Mouse (Mus musculus) right cerebral cortex, postnatal 10 days (tissue): ENCODE measurements at regions not wholly inside any gene's neighbourhood (a gene's known extent, or its start where the extent isn't known, plus 50 kb on each side); places are given as distances from the start of the nearest gene placed in this dataset.

Experiments
- DNase-seq, 2 experiments: peaks; one replicate each; pipeline ENCODE4 v3.0.0; 2021; ENCODE audit warnings: low spot score in 2 of 2

DNA sequence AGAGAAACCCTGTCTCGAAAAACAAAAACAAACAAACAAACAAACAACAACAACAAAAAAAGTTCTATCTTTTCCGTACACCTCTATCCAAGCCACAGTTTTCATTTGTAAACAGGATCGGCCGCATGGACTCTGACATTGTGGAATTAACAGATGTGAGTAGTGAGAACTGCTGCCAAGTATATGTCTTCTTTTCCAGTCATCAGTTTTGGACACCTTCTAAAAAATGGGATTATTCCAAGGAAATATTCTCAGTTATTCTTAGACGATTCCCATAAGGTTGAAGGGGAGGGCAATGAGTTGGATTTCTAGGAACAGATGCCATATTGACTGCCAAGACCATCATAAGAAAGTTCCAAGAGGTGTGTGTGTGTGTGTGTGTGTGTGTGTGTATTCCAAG lies 891.2 kb upstream of the Lrrc6 start:
- DNase-seq = no peak

DNA sequence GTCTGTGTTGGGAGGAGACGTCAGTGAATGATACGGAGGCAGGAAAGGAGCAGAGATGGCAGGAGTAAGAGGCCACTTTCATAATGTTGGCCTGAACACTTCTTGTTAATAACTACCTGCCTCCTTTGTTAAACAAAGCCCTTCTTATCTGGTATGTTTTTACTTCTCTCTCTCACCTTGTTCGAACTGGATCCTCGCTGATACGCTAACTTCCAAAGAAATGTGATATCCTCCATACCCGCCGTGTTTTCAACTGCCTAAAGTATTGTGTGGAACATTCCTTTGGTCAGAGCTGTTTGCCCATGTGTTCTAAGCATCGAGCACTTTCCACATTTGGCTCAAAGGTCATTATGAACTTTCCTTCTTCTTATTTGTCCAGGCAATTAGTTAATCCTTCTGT lies 887.8 kb upstream of the Lrrc6 start:
- DNase-seq = no peak

GRCm38 (mm10) chr15:67386896-67387295 lies 886.2 kb upstream of the Lrrc6 start:
- no peak for DNase-seq

- DNase-seq = no peak
Measured at GRCm38 (mm10) chr15:67373599-67373998, 872.9 kb upstream of the Lrrc6 start.

DNA sequence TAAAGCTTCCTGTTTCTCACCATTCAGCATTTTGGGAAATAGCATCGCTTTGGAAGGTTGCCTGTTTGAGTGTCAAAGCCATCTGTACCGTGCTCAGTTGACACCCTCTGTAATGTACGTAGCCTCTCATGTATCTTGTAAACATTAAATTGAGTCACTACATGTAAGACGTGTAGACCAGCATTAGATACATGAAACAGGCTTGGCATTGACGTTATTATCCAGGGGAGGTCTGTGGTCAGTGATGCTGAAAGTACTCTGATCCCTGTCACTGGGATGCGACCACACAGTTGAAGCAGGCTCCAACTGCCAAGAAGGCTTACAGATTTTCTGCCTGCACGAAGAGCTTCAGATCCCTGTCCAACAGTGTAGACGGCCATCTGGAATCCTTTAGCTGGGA lies 872.3 kb upstream of the Lrrc6 start:
- DNase-seq = no peak

- peak in 1 of 2 experiments; percentile 24 for DNase-seq
Measured at GRCm38 (mm10) chr15:67364099-67364756, 863.5 kb upstream of the Lrrc6 start.

DNA sequence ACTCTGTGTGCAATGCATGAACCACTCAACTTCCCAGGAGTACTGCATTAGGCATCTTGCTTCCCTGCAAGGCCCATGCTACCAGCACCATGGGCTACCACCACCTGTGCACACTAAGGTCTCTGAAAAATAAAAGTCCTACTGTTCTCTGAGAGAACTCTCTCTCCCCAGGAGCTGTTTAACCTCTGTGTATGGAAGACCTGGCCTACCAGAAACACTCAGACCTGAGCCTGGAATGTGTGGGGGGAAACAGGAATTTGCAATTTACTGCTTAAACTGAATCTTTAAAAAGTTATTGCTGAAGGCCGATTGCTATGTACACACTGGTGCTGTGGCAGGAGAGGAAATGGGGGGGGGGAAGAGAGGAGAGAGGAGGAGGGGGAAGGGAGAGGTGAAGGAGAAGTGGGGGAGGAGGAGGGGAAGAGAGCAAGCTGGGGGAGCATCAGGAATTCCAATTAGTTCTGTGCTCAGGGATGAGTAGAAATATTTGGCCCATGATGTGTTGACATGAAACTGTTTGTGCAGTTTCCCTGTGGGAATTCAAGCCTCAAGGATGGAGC lies 860.4 kb upstream of the Lrrc6 start:
- no peak for DNase-seq

DNA sequence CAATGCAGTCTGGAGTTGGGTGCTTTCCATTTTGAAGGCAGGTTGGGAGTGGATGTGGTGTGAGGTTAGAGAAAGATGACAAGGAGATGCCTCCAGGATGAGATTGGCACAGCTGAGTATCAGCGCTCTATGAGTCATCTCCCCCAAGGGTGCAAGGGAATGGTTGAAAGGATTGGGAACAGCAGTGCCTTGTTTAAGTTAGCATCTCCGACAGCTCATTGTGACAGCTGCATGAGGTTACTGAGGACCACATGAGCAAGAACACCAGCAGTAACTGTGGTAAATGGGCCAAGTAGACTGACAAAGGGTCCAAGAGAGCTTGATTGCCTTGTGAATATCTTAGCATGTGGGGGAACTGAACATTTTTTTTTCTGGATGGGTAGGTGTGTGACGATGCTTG lies 857.2 kb upstream of the Lrrc6 start:
- DNase-seq = no peak

- DNase-seq = no peak
Measured at GRCm38 (mm10) chr15:67355334-67355733, 854.6 kb upstream of the Lrrc6 start.

GRCm38 (mm10) chr15:67354598-67355159 lies 854.0 kb upstream of the Lrrc6 start:
- DNase-seq = no peak

DNA sequence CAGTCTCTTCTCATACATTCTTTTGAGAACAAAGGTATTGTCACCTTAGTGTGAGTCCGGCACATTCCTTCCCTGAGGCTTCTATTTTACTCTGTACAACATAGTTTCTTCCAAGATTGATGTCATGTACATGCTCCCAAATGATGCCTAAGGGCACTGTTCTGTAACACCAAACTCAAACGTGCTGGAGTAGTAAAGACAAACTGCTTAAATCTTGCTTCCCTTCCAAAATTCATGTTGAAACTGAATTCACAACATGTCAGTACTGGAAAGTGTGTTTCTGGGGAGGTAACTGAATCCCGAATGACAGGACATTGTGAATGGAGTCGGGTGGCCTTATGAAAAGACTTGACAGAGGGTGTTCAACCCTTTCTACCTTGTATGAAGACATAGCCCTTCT lies 848.8 kb upstream of the Lrrc6 start:
- no peak for DNase-seq

- no peak for DNase-seq
Measured at GRCm38 (mm10) chr15:67345179-67346148, 844.8 kb upstream of the Lrrc6 start.

- DNase-seq = no peak
Measured at GRCm38 (mm10) chr15:67342050-67342449, 841.3 kb upstream of the Lrrc6 start.

DNA sequence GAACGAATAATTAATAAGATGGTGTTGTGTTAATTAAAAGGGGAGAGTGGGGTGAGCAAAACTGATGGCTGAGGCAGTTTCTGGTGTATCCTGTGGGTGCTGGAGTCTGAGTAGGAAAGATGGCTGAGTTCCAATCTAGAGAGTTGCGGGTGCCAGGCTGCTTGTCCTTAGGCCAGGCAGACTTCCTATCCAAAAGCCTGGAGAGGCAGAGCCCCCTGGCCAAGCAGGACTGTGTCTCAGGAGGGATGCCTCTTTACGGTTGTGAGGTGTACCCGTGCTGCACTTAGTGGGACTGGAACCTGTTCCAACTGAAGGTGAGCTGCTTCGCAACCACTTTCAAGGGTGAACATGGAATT lies 836.3 kb upstream of the Lrrc6 start:
- no peak for DNase-seq

GRCm38 (mm10) chr15:67336294-67337039 lies 835.8 kb upstream of the Lrrc6 start:
- DNase-seq = no peak

DNA sequence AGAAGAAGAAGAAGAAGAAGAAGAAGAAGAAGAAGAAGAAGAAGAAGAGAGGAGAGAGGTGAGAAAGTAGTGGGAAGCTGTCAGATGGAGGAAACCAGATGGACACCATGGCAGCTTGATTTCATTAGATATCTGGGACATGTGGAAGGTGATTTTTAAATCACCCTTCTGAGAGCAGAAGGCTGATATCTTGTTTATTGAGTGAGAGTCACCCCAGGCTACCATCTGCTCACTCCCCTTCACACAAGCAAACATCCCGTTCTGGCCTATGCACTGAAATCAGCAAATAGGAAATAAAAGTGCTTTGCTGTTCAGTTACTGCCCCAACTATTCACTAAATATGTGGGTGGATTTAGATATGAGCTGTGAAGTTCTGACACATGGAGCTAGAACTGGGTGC lies 831.8 kb upstream of the Lrrc6 start:
- no peak for DNase-seq

DNA sequence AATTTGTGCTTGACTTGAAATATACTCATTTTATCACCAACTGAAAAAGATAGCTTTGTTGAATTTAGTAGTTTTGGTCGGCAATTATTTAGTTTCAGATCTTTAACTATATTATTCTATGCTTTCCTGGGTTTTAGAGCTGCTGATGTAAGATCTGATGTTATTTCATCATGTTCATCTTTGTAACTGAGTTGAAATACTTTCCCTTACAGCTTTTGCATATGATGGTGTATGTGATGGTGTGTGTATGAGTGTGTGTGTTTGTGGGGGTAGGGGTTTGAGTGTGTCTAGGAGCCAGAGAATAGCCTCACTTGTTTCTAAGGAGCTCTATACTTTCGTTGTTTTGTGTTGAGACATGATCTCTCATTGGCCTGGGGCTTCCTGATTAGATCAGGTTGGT lies 819.6 kb upstream of the Lrrc6 start:
- no peak for DNase-seq

DNA sequence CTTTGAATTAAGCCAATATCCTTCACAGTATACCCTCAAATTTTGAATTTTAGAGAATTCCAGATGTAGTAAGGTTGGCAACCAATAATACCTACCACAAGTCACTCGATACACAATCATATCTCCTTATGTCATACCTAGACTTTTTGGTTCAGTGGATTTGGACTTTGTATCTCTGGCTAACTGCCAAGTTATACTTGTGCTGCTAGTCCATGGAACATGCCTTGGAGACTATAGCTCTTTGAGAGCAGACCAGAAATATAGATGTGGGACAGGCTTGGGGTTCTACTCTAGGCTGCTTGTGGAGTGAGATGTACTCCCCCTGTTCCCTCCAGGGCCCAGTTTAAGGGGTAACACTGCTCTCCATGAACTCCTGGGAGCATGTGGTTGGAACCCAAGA lies 814.5 kb upstream of the Lrrc6 start:
- no peak for DNase-seq

GRCm38 (mm10) chr15:67313648-67314047 lies 812.9 kb upstream of the Lrrc6 start:
- no peak for DNase-seq

DNA sequence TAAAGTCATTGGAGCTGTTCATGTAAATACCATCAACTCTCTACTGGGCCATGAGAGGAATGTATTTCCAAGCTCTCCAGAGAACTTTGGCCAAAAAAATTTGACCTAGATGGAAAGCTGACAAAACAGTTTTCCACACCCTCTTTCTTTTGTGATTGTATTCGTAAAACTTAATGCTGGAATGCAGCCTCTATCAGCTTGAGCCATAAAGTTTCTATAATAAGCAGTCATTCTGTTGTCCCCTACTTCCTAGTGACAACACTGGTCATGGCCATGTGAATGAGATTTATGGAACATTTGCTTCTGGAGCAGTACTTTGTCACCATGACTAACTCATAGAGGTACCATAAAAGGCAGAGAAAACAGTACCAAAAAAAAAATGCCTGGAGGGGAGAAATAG lies 805.0 kb upstream of the Lrrc6 start:
- no peak for DNase-seq

DNA sequence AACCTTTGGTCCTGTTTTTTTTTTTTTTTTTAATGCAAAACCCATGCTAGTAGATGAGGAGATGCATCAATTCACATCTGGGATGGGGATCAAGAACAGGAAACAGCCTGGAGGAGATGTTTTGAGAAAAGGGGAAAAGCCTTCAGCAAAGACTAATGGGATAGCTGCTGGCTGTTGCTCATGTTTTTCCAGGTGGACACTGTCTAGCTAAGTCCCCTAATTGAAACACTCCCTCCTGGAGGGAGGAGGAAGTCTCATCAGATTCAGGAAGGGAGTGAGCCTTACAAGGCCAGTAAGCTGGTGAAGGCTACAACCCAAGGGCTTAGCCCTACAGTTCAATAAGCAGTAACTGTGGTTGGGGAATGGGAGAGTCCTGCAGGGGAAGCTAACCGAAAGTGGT lies 803.1 kb upstream of the Lrrc6 start:
- no peak for DNase-seq

- peak in 1 of 2 experiments; percentile 21 for DNase-seq
Measured at GRCm38 (mm10) chr15:67301871-67302363, 801.2 kb upstream of the Lrrc6 start.
